Mouse (Mus musculus) spleen, adult 2 months (tissue): Measurements from ENCODE around the gene Rab3gap1.

Experiments used
- CTCF ChIP-seq: fragments of 200-500 bp; IDR thresholded peaks from 2 replicates; pipeline ENCODE4 v1.5.1; 2011; ENCODE audit warnings: mild to moderate bottlenecking, inconsistent platforms; ENCODE audit not compliant: insufficient read depth, insufficient read length, insufficient replicate concordance; ENCODE audit errors: extremely low read depth
- POLR2A ChIP-seq: fragments of 200-500 bp; IDR thresholded peaks from 2 replicates; pipeline ENCODE4 v1.6.1; 2011; ENCODE audit warnings: low read depth, low read length, inconsistent platforms

DNA sequence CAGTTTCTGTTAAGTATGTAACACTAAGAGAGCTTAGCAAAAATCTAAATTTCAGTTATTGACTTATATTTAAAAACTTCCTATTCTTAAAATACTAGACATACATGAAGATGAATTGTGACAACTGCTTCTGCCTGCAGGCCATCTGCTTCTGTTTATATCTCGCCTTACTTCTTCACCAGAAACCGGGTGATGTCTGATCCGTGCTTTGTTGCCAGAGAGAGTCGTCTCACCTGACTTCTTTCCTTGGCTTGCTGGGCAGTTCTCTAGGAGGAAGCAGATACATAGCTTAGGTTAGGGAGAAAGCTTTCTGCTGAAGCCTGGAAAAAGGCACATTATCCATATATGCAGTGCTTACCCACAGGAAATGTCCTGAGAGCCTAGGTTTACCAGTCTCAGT lies 86.2 kb downstream of the Rab3gap1 start:
- TF ChIP-seq POLR2A (no peak), CTCF (no peak)
